Mouse (Mus musculus): Measurements from ENCODE around the gene Tmem265. TPM values are rescaled to one million over a fixed set of nuclear protein-coding genes. Genes with fewer than 3 reads are reported as not detected.

Gene Tmem265
- polyA plus RNA-seq, 1 experiment: not detected

DNA sequence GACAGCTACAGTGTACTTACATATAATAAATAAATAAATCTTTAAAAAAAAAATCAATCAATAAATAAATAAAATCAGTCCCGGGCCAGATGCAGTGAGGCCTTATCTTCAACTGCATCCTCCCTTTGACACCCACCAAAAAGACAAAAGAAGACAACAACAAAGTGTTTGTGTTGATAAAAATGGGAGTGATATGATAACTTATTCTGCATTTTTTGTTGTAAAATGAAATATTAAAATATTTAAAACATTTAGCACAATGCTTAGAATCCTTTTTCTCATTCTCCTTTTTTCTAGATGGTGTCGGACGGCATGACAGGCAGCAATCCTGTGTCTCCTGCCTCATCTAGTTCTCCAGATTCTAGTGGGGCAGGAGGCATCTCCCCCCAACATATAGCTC is 41.9 kb upstream of the Tmem265 start, which contains the start of gene Gm42715:
TSS of gene Gm42715 (plus strand) at position 301 of the 400 bp plus-strand sequence.
- Histone ChIP-seq H3K27ac (ENCODE audit: insufficient read depth, low read depth, low read length) (no peak within 1 kb of the TSS), H3K27me3 (replicated peaks; ENCODE audit: control insufficient read depth, insufficient read depth, low read length) (no peaks in the 10 kb centered on the region), H3K4me1 (ENCODE audit: control insufficient read depth, insufficient read depth, low read length) (no peaks in the 10 kb centered on the region; the same call in 1 of the 2 replicates), H3K4me3 (ENCODE audit: insufficient read depth, low read depth, low read length) (no peak within 1 kb of the TSS), H3K36me3 (ENCODE audit: control insufficient read depth, insufficient read depth, low read length) (peaks cover 33% of the 10 kb centered on the region)
- WGBS: 98% methylated on average over 3 of the region's 3 CpGs
- no peak for DNase-seq
- TF ChIP-seq CTCF (conservative IDR thresholded peaks at IDR 0.05; ENCODE audit: insufficient read depth, insufficient read length, low read depth, low read length): no peak
- no peak for TF ChIP-seq POLR2A (IDR thresholded peaks at IDR 0.05; ENCODE audit: low read depth, low read length)

DNA sequence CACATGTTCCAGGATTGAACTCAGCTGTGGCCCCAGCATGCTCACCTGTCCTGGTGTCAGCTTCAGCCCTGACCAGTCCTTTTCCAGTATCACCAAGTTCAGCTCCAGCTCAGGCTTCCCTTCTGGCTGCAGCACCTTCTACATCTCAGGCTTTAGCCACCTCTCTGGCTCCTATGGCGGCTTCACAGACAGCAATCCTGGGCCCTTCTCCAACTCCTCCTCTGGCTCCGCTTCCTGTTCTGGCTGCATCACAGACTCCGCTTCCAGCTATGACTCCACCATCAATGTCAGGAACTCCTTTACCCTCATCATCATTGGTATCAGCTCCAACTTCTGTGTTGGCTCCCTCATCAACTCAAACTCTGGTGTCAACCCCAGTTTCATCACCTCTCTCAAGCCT is 19.5 kb upstream of the Tmem265 start:
- H3K27me3 ChIP-seq (replicated peaks; ENCODE audit: control insufficient read depth, insufficient read depth, low read length): no peaks in the 10 kb centered on the region
- WGBS: 89% methylated on average over 3 of the region's 3 CpGs
- H3K27ac ChIP-seq (ENCODE audit: insufficient read depth, low read depth, low read length): no peak overlapping the region
- no peak for DNase-seq
- H3K36me3 ChIP-seq (ENCODE audit: control insufficient read depth, insufficient read depth, low read length): peaks cover 27% of the 10 kb centered on the region
- no peak for TF ChIP-seq POLR2A (IDR thresholded peaks at IDR 0.05; ENCODE audit: low read depth, low read length)
- no peak for TF ChIP-seq CTCF (conservative IDR thresholded peaks at IDR 0.05; ENCODE audit: insufficient read depth, insufficient read length, low read depth, low read length)
- H3K4me1 ChIP-seq (ENCODE audit: control insufficient read depth, insufficient read depth, low read length): no peaks in the 10 kb centered on the region
- no peak overlapping the region for H3K4me3 ChIP-seq (ENCODE audit: insufficient read depth, low read depth, low read length)

DNA sequence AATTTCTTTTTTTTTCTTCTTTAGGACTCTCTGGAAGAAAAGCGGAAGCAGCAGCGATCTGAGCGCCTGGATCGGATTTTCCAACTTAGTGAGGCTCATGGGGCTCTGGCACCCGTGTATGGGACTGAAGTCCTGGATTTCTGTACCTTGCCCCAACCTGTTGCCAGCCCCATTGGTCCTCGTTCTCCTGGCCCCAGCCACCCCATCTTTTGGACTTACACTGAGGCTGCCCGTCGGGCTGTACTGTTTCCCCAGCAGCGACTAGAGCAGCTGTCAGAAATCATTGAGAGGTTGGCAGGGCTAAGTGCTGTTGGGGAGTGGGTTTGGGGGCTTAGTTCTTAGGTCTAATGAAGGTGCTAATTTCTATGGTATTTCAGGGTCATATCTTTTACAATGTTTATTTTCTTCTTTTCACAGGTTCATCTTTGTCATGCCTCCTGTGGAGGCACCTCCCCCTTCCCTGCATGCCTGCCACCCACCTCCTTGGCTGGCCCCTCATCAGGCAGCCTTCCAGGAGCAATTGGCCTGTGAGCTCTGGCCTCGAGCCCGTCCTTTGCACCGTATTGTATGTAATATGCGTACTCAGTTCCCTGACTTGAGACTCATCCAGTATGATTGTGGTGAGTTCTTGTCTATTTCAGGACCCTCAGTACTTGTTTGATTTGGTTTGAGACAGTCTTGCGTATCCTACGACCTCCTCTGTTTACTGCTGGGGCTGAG is 11.9 kb upstream of the Tmem265 start:
- 78% methylated on average over 15 of the region's 15 CpGs for WGBS
- no peak for TF ChIP-seq POLR2A (IDR thresholded peaks at IDR 0.05; ENCODE audit: low read depth, low read length)
- Histone ChIP-seq H3K4me1 (ENCODE audit: control insufficient read depth, insufficient read depth, low read length) (no peaks in the 10 kb centered on the region), H3K36me3 (ENCODE audit: control insufficient read depth, insufficient read depth, low read length) (peaks cover 20% of the 10 kb centered on the region), H3K4me3 (ENCODE audit: insufficient read depth, low read depth, low read length) (no peak overlapping the region), H3K27me3 (replicated peaks; ENCODE audit: control insufficient read depth, insufficient read depth, low read length) (no peaks in the 10 kb centered on the region), H3K27ac (ENCODE audit: insufficient read depth, low read depth, low read length) (no peak overlapping the region)
- peak; percentile 27 for DNase-seq

DNA sequence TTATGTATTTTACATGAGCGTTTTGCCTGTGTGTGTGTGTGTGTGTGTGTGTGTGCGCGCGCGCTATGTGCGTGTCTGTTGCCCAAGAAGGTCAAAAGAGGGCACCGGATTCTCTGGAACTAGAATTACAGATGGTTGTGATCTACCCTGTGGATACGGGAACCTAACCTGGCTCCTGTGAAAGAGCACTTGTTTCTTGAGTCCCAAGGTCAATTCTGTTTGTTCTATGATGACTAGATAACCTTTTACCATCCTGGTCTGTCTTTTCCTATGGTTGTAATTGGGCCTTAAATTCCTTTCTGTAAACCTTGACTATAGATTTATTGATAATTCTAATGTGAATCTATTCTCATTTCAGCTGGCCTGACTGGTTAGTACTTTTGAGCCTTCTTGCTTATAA is 9.6 kb upstream of the Tmem265 start:
- Histone ChIP-seq H3K27ac (ENCODE audit: insufficient read depth, low read depth, low read length) (no peak overlapping the region), H3K4me3 (ENCODE audit: insufficient read depth, low read depth, low read length) (no peak overlapping the region), H3K4me1 (ENCODE audit: control insufficient read depth, insufficient read depth, low read length) (no peaks in the 10 kb centered on the region), H3K36me3 (ENCODE audit: control insufficient read depth, insufficient read depth, low read length) (peaks cover 22% of the 10 kb centered on the region), H3K27me3 (replicated peaks; ENCODE audit: control insufficient read depth, insufficient read depth, low read length) (no peaks in the 10 kb centered on the region)
- DNase-seq: no peak
- TF ChIP-seq POLR2A (IDR thresholded peaks at IDR 0.05; ENCODE audit: low read depth, low read length) (no peak), CTCF (conservative IDR thresholded peaks at IDR 0.05; ENCODE audit: insufficient read depth, insufficient read length, low read depth, low read length) (no peak)
- WGBS: 90% methylated on average over 8 of the region's 8 CpGs

DNA sequence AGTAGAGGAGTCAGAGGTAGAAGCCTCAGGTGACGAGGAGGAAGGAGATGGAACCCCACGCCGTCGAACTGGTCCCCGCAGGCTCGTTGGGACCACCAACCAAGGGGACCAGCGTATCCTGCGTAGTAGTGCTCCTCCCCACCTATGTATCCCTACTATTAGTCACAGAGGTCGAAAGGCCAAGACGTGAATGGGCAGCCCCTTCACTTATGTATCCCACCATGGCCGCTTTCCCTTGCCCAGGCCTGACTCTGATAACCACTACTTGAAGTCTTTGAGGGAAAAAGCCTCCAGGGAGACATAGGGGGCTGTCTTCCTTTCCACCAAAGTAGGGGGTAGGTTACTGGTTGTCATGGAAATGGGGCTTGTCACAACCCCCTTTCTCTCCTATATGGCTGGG is 610 bp upstream of the Tmem265 start:
- WGBS: 97% methylated on average over 11 of the region's 11 CpGs
- peaks cover 12% of the 10 kb centered on the region for H3K36me3 ChIP-seq (ENCODE audit: control insufficient read depth, insufficient read depth, low read length)

DNA sequence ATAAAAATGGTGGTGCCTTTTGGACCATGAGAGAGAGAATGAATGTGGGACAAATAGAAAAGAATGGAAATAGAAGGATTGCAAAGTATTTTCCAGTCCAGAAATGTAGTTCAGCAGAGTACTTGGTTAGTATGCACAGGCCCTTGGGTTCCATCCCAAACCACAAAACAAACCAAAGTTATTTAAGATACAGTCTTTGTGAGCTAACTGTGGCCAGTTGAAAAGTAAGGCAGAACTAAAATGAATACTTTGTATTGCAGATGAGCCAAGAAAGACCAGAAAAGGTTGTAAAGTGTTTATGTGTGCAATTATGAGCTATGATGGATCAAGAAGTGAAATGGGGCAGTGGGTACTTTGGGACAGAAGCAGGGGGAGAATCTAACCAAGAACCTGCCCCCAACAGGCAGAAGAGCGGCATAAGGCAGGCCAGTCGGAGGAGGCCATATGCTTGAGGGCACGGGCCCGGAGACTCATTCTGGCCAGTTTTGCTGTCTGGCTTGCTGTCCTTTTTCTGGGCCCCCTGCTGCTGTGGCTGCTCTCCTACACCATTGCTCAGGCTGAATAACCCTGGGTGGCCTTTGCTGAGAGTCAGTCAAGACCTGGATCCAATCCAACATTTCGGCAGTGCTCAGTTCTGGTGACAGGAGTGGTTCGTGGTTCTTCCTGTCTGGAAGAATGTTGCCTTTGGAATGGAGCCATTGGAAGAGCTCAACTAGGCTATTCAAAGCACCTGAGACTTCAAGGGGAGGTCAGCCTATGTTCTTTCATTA is 3.4 kb downstream of the Tmem265 start:
- peak; percentile 74 for DNase-seq
- H3K4me3 ChIP-seq (ENCODE audit: insufficient read depth, low read depth, low read length): no peak overlapping the region
- H3K36me3 ChIP-seq (ENCODE audit: control insufficient read depth, insufficient read depth, low read length): peaks cover 9% of the 10 kb centered on the region; the same call in 1 of the 2 replicates
- no peaks in the 10 kb centered on the region for H3K4me1 ChIP-seq (ENCODE audit: control insufficient read depth, insufficient read depth, low read length)
- no peak for TF ChIP-seq CTCF (conservative IDR thresholded peaks at IDR 0.05; ENCODE audit: insufficient read depth, insufficient read length, low read depth, low read length)
- TF ChIP-seq POLR2A (IDR thresholded peaks at IDR 0.05; ENCODE audit: low read depth, low read length): no peak
- no peak overlapping the region for H3K27ac ChIP-seq (ENCODE audit: insufficient read depth, low read depth, low read length)
- WGBS: 53% methylated on average over 6 of the region's 6 CpGs
- H3K27me3 ChIP-seq (replicated peaks; ENCODE audit: control insufficient read depth, insufficient read depth, low read length): no peaks in the 10 kb centered on the region

More for the DNA sequence above, 610 bp upstream of the Tmem265 start:
- TF ChIP-seq CTCF (conservative IDR thresholded peaks at IDR 0.05; ENCODE audit: insufficient read depth, insufficient read length, low read depth, low read length) (no peak), POLR2A (IDR thresholded peaks at IDR 0.05; ENCODE audit: low read depth, low read length) (no peak)
- Histone ChIP-seq H3K27ac (ENCODE audit: insufficient read depth, low read depth, low read length) (no peak overlapping the region), H3K4me3 (ENCODE audit: insufficient read depth, low read depth, low read length) (no peak overlapping the region), H3K27me3 (replicated peaks; ENCODE audit: control insufficient read depth, insufficient read depth, low read length) (no peaks in the 10 kb centered on the region), H3K4me1 (ENCODE audit: control insufficient read depth, insufficient read depth, low read length) (no peaks in the 10 kb centered on the region)
- no peak for DNase-seq

DNA sequence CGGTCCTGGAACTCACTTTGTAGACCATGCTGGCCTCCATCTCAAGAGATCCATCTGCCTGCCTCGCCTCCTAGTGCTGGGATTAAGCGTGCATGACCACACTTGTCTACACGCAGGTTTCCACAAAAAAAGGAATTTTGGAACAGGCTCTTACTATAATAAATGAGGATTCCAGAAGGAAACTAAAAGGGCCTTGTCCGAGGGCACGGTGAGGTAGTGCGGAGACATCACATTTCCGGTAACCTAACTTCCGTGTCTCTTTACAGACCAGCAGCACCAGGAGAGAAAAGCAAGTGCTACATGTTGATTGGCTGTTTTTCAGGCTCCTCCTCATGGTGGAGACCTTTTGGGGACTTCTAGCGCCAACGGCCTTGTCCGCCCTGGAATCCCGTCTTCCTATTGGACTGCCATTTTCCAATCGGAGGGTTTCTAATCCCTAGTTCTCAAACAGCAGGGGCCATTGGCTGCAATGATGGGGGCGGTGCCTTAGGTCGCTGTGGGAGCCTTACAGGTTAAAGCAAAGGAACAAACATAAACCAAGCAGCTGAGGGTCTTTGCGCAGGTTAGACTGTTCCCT is 11.8 kb downstream of the Tmem265 start, which contains the start of gene Phkg2:
TSS of gene Phkg2 (plus strand) at position 446 of the 577 bp plus-strand sequence.
- peak; percentile 99 for DNase-seq

More for the DNA sequence above, 11.8 kb downstream of the Tmem265 start, which contains the start of gene Phkg2:
- WGBS: under 1% methylated on average over 17 of the region's 17 CpGs
- no peaks in the 10 kb centered on the region for H3K36me3 ChIP-seq (ENCODE audit: control insufficient read depth, insufficient read depth, low read length)
- peaks cover 5% of the 10 kb centered on the region; the same call in 1 of the 2 replicates for H3K4me1 ChIP-seq (ENCODE audit: control insufficient read depth, insufficient read depth, low read length)
- H3K27me3 ChIP-seq (replicated peaks; ENCODE audit: control insufficient read depth, insufficient read depth, low read length): no peaks in the 10 kb centered on the region
- H3K4me3 ChIP-seq (ENCODE audit: insufficient read depth, low read depth, low read length): peak within 1 kb of the TSS; percentile 86
- H3K27ac ChIP-seq (ENCODE audit: insufficient read depth, low read depth, low read length): peak within 1 kb of the TSS; percentile 61
- TF ChIP-seq POLR2A (IDR thresholded peaks at IDR 0.05; ENCODE audit: low read depth, low read length) (no peak), CTCF (conservative IDR thresholded peaks at IDR 0.05; ENCODE audit: insufficient read depth, insufficient read length, low read depth, low read length) (no peak)
